Mouse (Mus musculus): Measurements from ENCODE around the gene Klb. TPM values are rescaled to one million over a fixed set of nuclear protein-coding genes. Genes with fewer than 3 reads are reported as not detected.

Klb gene
- polyA plus RNA-seq, 1 experiment from 2014 or later = 0.12 TPM

DNA sequence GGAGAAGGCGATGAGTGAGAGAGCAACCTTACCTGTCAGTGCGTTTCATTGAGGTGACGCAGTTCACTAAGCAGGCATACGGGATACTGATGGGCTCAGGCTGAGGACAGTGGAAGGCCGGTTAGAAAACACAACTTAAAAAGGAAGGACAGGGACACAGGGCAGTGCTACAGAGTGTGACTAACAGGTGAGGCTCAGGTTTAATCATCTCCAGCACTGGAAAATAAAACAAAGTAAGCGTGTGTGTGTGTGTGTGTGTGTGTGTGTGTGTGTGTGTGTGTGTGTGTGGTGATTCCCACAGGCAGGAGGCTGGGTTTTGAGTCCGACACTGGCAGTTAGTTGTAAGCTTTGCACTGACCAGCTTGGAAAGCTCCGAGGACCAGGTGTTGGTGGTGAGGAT, 74.7 kb downstream of the Klb start:
- 93% methylated on average over 8 of the region's 8 CpGs for WGBS
- Histone ChIP-seq H3K27ac (replicated peaks; ENCODE audit: low read depth, low read length) (no peak overlapping the region), H3K27me3 (ENCODE audit: control insufficient read depth, insufficient read depth, low read length) (no peaks in the 10 kb centered on the region), H3K4me1 (ENCODE audit: control insufficient read depth, insufficient read depth, low read length) (no peaks in the 10 kb centered on the region), H3K9me3 (ENCODE audit: control insufficient read depth, low read length) (no peaks in the 10 kb centered on the region), H3K4me2 (ENCODE audit: low read length) (no peak overlapping the region), H3K4me3 (replicated peaks; ENCODE audit: low read depth, low read length) (no peak overlapping the region), H3K36me3 (ENCODE audit: control insufficient read depth, insufficient read depth, low read length) (peaks cover 78% of the 10 kb centered on the region), H3K9ac (replicated peaks; ENCODE audit: low read length) (no peak overlapping the region)
- no peak for ATAC-seq (ENCODE audit: low FRiP score, low TSS enrichment)
- no peak for DNase-seq

GRCm38 (mm10) chr5:65424215-65424614, 76.1 kb downstream of the Klb start:
- H3K36me3 ChIP-seq (ENCODE audit: control insufficient read depth, insufficient read depth, low read length) = peaks cover 68% of the 10 kb centered on the region
- no peaks in the 10 kb centered on the region for H3K27me3 ChIP-seq (ENCODE audit: control insufficient read depth, insufficient read depth, low read length)
- DNase-seq = no peak
- H3K9ac ChIP-seq (replicated peaks; ENCODE audit: low read length) = no peak overlapping the region
- WGBS = 93% methylated on average over 6 of the region's 6 CpGs
- no peak for ATAC-seq (ENCODE audit: low FRiP score, low TSS enrichment)
- H3K27ac ChIP-seq (replicated peaks; ENCODE audit: low read depth, low read length) = no peak overlapping the region
- H3K4me3 ChIP-seq (replicated peaks; ENCODE audit: low read depth, low read length) = no peak overlapping the region
- no peak overlapping the region for H3K4me2 ChIP-seq (ENCODE audit: low read length)
- H3K4me1 ChIP-seq (ENCODE audit: control insufficient read depth, insufficient read depth, low read length) = no peaks in the 10 kb centered on the region
- no peaks in the 10 kb centered on the region for H3K9me3 ChIP-seq (ENCODE audit: control insufficient read depth, low read length)

DNA sequence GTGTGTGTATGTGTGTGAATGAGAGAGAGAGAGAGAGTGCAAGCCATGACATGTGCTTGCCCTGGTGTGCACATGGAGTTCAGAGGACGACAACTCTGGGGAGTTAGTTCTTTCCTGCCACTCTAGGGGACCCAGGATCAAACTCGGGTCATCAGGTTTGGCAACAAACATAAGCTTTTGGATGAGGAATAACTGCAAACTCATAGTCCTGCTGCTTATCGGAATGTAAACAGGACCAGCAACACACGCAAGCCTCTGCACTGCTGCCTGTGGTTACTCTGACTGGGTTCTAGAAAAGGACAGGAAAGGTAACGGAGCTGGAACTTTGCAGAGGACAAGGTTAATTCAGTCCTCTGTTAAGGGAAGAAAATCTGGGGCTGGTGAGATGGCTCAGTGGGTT, 77.1 kb downstream of the Klb start:
- Histone ChIP-seq H3K4me1 (ENCODE audit: control insufficient read depth, insufficient read depth, low read length) (no peaks in the 10 kb centered on the region), H3K4me2 (ENCODE audit: low read length) (no peak overlapping the region), H3K36me3 (ENCODE audit: control insufficient read depth, insufficient read depth, low read length) (peaks cover 57% of the 10 kb centered on the region), H3K9me3 (ENCODE audit: control insufficient read depth, low read length) (no peaks in the 10 kb centered on the region), H3K27me3 (ENCODE audit: control insufficient read depth, insufficient read depth, low read length) (no peaks in the 10 kb centered on the region), H3K27ac (replicated peaks; ENCODE audit: low read depth, low read length) (no peak overlapping the region), H3K4me3 (replicated peaks; ENCODE audit: low read depth, low read length) (no peak overlapping the region), H3K9ac (replicated peaks; ENCODE audit: low read length) (no peak overlapping the region)
- ATAC-seq (ENCODE audit: low FRiP score, low TSS enrichment) = no peak
- WGBS = 95% methylated on average over 5 of the region's 5 CpGs
- DNase-seq = no peak

GRCm38 (mm10) chr5:65428321-65428720, 80.2 kb downstream of the Klb start:
- 35% methylated on average over 4 of the region's 4 CpGs for WGBS
- no peak overlapping the region for H3K4me2 ChIP-seq (ENCODE audit: low read length)
- no peaks in the 10 kb centered on the region for H3K9me3 ChIP-seq (ENCODE audit: control insufficient read depth, low read length)
- DNase-seq (no peak), ATAC-seq (ENCODE audit: low FRiP score, low TSS enrichment) (no peak)
- H3K9ac ChIP-seq (replicated peaks; ENCODE audit: low read length) = no peak overlapping the region
- H3K36me3 ChIP-seq (ENCODE audit: control insufficient read depth, insufficient read depth, low read length) = peaks cover 27% of the 10 kb centered on the region
- H3K27ac ChIP-seq (replicated peaks; ENCODE audit: low read depth, low read length) = no peak overlapping the region
- H3K27me3 ChIP-seq (ENCODE audit: control insufficient read depth, insufficient read depth, low read length) = no peaks in the 10 kb centered on the region
- no peaks in the 10 kb centered on the region for H3K4me1 ChIP-seq (ENCODE audit: control insufficient read depth, insufficient read depth, low read length)
- H3K4me3 ChIP-seq (replicated peaks; ENCODE audit: low read depth, low read length) = no peak overlapping the region

- Histone ChIP-seq H3K27ac (replicated peaks; ENCODE audit: low read depth, low read length) (no peak overlapping the region), H3K36me3 (ENCODE audit: control insufficient read depth, insufficient read depth, low read length) (peaks cover 19% of the 10 kb centered on the region), H3K27me3 (ENCODE audit: control insufficient read depth, insufficient read depth, low read length) (no peaks in the 10 kb centered on the region), H3K4me1 (ENCODE audit: control insufficient read depth, insufficient read depth, low read length) (peaks cover 6% of the 10 kb centered on the region; the same call in 1 of the 2 replicates), H3K9me3 (ENCODE audit: control insufficient read depth, low read length) (no peaks in the 10 kb centered on the region), H3K4me2 (ENCODE audit: low read length) (no peak overlapping the region), H3K9ac (replicated peaks; ENCODE audit: low read length) (no peak overlapping the region), H3K4me3 (replicated peaks; ENCODE audit: low read depth, low read length) (no peak overlapping the region)
- ATAC-seq (ENCODE audit: low FRiP score, low TSS enrichment) = no peak
- no peak for DNase-seq
- 94% methylated on average over 5 of the region's 5 CpGs for WGBS
Measured at GRCm38 (mm10) chr5:65429441-65429840, 81.3 kb downstream of the Klb start.

Other genes starting within 250 kb of the Klb start
- gene Klhl5, start 240.8 kb upstream of the Klb start, polyA plus RNA-seq (2014; fragmentation: Nextera tagmentation; extraction: Ambion mirVana) = 41.3 and 49.2 TPM in 2 replicates
- gene Wdr19, start 148.6 kb upstream of the Klb start, polyA plus RNA-seq (2014; fragmentation: Nextera tagmentation; extraction: Ambion mirVana) = 11.3 and 18.3 TPM in 2 replicates
- 23.3 and 34.8 TPM in 2 replicates for gene Rfc1, start 12.6 kb upstream of the Klb start, polyA plus RNA-seq (2014; fragmentation: Nextera tagmentation; extraction: Ambion mirVana)
- 669 and 719 TPM in 2 replicates for gene Rpl9, start 43.1 kb downstream of the Klb start, polyA plus RNA-seq (2014; fragmentation: Nextera tagmentation; extraction: Ambion mirVana)
- 61.7 and 66.2 TPM in 2 replicates for gene Lias, start 43.2 kb downstream of the Klb start, polyA plus RNA-seq (2014; fragmentation: Nextera tagmentation; extraction: Ambion mirVana)
- 37.0 and 46.0 TPM in 2 replicates for gene Ugdh, start 87.6 kb downstream of the Klb start, polyA plus RNA-seq (2014; fragmentation: Nextera tagmentation; extraction: Ambion mirVana)
- gene Gm43552, start 144.5 kb downstream of the Klb start, polyA plus RNA-seq (2014; fragmentation: Nextera tagmentation; extraction: Ambion mirVana) = 3.0 TPM in 1 of 2 replicates, not detected in the other
- 196 and 212 TPM in 2 replicates for gene Smim14, start 188.9 kb downstream of the Klb start, polyA plus RNA-seq (2014; fragmentation: Nextera tagmentation; extraction: Ambion mirVana)
- gene Ube2k, start 188.9 kb downstream of the Klb start, polyA plus RNA-seq (2014; fragmentation: Nextera tagmentation; extraction: Ambion mirVana) = 155 and 182 TPM in 2 replicates

All from midbrain, embryonic 14.5 days (tissue).